Mouse (Mus musculus) bone marrow macrophage, adult 2 months (primary cell): ENCODE results near the gene Gm8994.
"Not testable (repeated sequence)": the region's sequence is repeated elsewhere in the genome, so short reads cannot be mapped to it uniquely, and the experiment has no call there.

Source experiments
- CTCF ChIP-seq: IDR thresholded peaks from 2 replicates; pipeline ENCODE4 v1.5.1; 2012; ENCODE audit warnings: low read depth, mild to moderate bottlenecking, low read length, moderate library complexity
- POLR2A ChIP-seq: IDR thresholded peaks from 2 replicates; pipeline ENCODE4 v1.6.1; 2012; ENCODE audit warnings: mild to moderate bottlenecking, low read depth, low read length, borderline replicate concordance

- not testable (repeated sequence) for TF ChIP-seq POLR2A, CTCF
Observed at GRCm38 (mm10) chr6:136327239-136327638, at the start of gene Gm8994.
